Mouse (Mus musculus): Measurements from ENCODE around the gene Lcn2. TPM values are rescaled to one million over a fixed set of nuclear protein-coding genes. Genes with fewer than 3 reads are reported as not detected.

Gene Lcn2
- polyA plus RNA-seq, 1 experiment: 0.77 TPM

DNA sequence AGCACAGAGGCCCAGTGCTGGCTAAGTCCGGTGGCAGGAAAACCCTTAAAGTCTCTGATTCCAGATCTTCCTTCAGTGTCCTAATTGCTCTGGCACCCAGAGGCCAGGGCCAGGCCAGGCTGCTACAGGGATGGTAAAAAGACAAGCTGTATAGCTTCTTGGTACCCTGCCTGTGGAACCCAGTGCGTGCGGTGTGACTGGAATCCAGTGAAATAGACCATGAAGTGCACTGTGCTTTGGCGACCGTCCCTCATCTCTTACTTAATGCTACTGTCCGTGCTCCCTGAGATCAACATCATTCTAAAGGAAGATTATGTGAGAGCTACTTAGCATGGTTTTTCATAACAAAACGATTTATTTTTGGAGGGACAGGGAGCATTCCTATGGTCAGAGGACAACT, 23.4 kb upstream of the Lcn2 start:
- TF ChIP-seq POLR2A (IDR thresholded peaks at IDR 0.05; ENCODE audit: borderline replicate concordance, extremely low read depth, insufficient read depth, insufficient read length, poor library complexity, severe bottlenecking): no peak
- no peak for TF ChIP-seq CTCF (IDR thresholded peaks at IDR 0.05; ENCODE audit: borderline replicate concordance, extremely low read depth, insufficient read depth, insufficient read length)
- no peak for DNase-seq (ENCODE audit: low read depth)

DNA sequence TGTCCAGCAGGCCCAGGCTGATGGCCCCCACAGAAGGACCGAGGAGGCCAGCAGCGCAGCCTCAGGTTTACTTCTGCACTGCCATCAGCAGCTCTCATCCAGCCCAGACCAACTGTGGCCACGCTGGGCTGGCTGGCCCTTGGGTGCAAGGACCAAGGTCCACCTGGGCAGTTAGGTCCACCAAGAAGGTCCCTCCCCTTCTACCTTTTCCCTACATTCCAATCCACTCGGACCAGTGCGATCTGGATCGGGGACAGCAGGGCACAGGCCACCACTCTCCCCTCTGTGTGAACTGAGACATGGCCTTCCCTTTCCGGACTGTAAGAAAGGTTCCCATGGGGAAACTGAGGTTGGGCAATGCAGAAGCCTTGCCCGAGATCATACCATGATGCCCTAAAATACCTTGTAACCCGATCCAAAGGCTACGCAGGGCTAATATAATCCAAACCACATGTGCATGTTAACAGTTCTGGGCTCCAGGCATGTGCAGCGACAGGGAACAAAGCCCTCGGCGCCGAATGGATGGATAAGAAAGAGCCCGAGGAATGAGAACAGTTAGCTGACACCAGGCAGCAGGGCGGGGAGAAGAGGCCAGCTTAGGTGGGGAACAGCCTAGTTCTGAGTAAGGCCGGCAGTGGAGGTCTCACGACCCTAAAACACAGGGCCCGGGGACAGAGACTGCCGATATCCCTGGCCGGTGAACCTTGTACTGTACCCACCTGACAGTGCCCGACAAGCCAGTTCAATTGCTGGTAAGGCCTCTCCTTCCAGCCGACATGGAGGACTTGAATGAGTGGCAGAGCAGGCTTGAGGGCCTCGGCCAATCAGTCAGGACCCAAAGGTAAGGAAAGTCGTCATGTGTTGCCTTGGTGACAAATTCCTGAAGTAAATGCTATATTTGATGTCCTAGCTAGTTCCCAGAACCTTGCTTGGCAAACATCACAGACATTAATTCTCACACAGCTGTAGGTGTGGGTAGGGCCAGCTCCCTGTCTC, 20.7 kb upstream of the Lcn2 start:
- no peak for DNase-seq (ENCODE audit: low read depth)
- TF ChIP-seq POLR2A (IDR thresholded peaks at IDR 0.05; ENCODE audit: borderline replicate concordance, extremely low read depth, insufficient read depth, insufficient read length, poor library complexity, severe bottlenecking) (no peak), CTCF (IDR thresholded peaks at IDR 0.05; ENCODE audit: borderline replicate concordance, extremely low read depth, insufficient read depth, insufficient read length) (no peak)

DNA sequence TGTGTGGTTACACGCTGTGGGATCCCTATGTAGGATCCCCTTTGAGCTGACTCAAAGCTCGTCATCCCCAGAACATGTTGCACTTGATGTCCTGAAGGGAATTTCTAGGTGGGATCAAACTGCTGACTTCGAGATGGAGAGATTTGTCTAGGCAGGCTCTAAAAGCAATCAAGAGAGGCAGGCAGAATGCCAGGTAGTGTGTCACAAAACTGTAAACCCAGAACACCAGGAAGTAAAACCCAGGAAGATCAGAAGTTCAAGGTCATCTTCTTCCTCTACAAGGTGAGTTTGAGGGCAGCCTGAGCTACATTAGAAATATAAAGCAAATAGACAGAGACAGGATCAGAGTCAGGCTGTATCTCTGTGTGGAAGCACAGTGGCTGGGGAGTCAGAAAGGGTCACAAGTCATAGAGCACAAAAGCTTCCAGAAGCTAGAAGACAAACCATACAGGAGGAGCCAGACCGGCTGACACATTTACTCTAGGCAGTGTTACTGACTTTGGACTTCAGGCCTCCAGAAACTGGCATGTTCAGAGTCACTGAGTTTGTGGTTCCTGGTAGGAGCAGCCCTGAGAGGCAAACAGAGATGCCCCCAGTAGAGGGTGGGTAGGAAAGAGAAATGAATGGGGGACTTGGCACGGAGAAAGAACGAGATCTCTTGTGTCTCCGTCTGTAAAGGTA, 19.2 kb upstream of the Lcn2 start:
- TF ChIP-seq POLR2A (IDR thresholded peaks at IDR 0.05; ENCODE audit: borderline replicate concordance, extremely low read depth, insufficient read depth, insufficient read length, poor library complexity, severe bottlenecking) (no peak), CTCF (IDR thresholded peaks at IDR 0.05; ENCODE audit: borderline replicate concordance, extremely low read depth, insufficient read depth, insufficient read length) (no peak)
- DNase-seq (ENCODE audit: low read depth): no peak

DNA sequence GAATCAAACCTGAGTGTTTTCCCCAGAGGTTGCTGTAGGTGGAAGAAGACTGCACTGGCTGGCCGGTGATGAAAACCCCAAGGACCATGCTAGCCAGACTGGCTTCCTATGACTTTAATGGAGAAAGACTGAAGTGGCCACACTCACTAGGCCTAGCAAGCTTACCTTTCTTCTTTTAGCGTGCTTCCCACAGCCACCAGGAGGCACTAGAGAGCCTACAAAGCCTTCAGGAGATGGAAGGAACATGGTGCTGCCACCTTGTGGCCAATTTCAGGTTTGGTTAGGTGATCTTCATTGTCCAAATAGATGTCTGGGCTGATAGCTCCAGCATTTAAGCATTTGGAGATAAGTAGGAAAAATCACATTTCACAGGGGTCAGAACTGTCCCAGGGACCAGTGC, 16.6 kb upstream of the Lcn2 start:
- TF ChIP-seq CTCF (IDR thresholded peaks at IDR 0.05; ENCODE audit: borderline replicate concordance, extremely low read depth, insufficient read depth, insufficient read length) (peak; percentile 99), POLR2A (IDR thresholded peaks at IDR 0.05; ENCODE audit: borderline replicate concordance, extremely low read depth, insufficient read depth, insufficient read length, poor library complexity, severe bottlenecking) (no peak)

DNA sequence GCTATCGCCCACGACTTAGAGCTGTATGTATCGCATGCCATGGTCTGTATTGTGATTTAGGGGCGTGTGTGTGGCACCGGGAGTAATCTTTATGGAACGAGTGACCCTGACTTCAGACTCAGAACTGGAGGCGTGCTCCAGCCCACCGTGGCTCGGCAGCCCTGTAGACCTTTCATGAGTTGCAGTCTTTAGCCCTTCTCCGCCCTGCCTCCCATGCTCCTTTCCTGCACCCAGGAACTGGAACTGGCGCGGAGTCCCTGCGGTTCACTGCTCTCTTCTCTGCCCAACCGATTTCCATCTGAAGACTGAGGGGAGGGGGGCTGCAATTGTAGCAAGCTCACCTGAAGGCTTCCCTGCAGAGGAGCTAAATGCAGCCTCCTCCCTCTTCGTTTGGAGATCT, 8.6 kb upstream of the Lcn2 start:
- TF ChIP-seq CTCF (IDR thresholded peaks at IDR 0.05; ENCODE audit: borderline replicate concordance, extremely low read depth, insufficient read depth, insufficient read length) (no peak), POLR2A (IDR thresholded peaks at IDR 0.05; ENCODE audit: borderline replicate concordance, extremely low read depth, insufficient read depth, insufficient read length, poor library complexity, severe bottlenecking) (no peak)
- no peak for DNase-seq (ENCODE audit: low read depth)

More for the DNA sequence above, 16.6 kb upstream of the Lcn2 start:
- DNase-seq (ENCODE audit: low read depth): peak; percentile 98

GRCm38 (mm10) chr2:32395946-32396621, 8.0 kb upstream of the Lcn2 start:
- TF ChIP-seq CTCF (IDR thresholded peaks at IDR 0.05; ENCODE audit: borderline replicate concordance, extremely low read depth, insufficient read depth, insufficient read length): no peak
- peak; percentile 48; the same call in 1 of the 2 replicates for TF ChIP-seq POLR2A (IDR thresholded peaks at IDR 0.05; ENCODE audit: borderline replicate concordance, extremely low read depth, insufficient read depth, insufficient read length, poor library complexity, severe bottlenecking)
- DNase-seq (ENCODE audit: low read depth): peak; percentile 98

DNA sequence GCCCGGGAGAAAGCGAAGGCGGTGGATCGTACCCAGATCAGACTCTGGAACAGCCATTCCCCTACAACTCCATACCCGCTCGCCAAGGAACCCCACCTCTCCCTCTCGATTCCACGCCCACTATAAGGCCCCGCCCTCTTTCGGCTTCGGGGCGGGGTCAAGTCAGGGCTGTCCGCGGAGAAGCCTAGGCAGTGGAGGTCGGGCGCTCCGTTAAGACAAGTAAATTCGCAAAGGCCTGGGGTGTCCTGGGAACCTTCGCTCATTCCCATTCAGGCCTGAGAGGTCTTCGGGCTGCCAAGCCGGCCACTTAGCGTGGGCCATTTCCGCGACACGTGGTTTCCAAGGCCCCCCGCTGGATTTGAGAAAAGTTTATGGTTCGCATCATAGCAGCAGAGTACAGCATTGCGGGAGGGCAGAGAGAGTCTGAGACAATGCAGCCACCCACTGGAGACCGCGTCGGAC, 7.5 kb upstream of the Lcn2 start, which contains the start of gene Ptges2:
TSS of gene Ptges2 (plus strand) at position 413 of the 462 bp plus-strand sequence.
- DNase-seq (ENCODE audit: low read depth): peak; percentile 97
- TF ChIP-seq CTCF (IDR thresholded peaks at IDR 0.05; ENCODE audit: borderline replicate concordance, extremely low read depth, insufficient read depth, insufficient read length) (no peak), POLR2A (IDR thresholded peaks at IDR 0.05; ENCODE audit: borderline replicate concordance, extremely low read depth, insufficient read depth, insufficient read length, poor library complexity, severe bottlenecking) (0 out of 2 replicates have a peak, but pooled peaks have one; percentile 12)

DNA sequence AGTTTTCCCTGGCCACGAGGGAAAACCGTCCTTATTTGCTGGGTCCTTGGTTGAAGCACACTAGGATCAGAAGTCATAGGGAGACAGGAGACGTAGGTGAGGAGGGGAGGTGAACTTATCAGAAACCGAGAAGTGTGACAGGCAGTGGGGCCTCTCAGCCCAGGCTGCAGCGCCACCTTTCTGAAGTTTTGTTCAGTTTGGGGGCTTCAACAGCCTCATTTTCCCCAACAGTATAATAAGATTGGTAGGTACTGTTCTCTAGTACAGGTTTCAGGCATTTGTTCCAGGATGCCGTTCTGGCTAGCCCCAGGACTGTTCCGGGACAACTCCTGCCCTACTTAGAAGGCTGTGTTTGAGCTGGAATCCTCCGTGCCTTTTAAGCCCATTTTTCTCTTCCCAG, 6.9 kb upstream of the Lcn2 start:
- peak; percentile 58 for DNase-seq (ENCODE audit: low read depth)
- TF ChIP-seq CTCF (IDR thresholded peaks at IDR 0.05; ENCODE audit: borderline replicate concordance, extremely low read depth, insufficient read depth, insufficient read length): peak; percentile 35
- no peak for TF ChIP-seq POLR2A (IDR thresholded peaks at IDR 0.05; ENCODE audit: borderline replicate concordance, extremely low read depth, insufficient read depth, insufficient read length, poor library complexity, severe bottlenecking)

DNA sequence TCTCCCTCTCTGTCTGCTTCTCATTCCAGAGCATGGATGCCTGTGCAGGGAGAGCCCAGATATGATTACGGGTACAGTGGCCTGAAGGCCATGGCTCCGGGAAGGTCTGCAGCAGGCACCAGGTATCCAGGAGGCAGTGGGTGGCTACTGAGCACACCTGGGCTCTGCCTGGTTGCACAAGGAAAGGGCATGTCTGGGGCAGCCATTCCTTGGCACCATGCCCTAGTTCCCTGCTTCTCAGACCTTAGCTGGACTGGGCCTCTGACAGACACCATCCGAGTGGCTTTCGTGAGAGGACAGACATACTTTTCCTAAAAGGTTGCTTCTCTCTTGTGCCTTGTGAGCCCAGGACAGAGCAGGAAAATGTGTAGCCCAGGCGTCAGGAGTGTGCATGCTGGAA, 4.0 kb upstream of the Lcn2 start:
- DNase-seq (ENCODE audit: low read depth): no peak
- TF ChIP-seq CTCF (IDR thresholded peaks at IDR 0.05; ENCODE audit: borderline replicate concordance, extremely low read depth, insufficient read depth, insufficient read length): no peak
- no peak for TF ChIP-seq POLR2A (IDR thresholded peaks at IDR 0.05; ENCODE audit: borderline replicate concordance, extremely low read depth, insufficient read depth, insufficient read length, poor library complexity, severe bottlenecking)

DNA sequence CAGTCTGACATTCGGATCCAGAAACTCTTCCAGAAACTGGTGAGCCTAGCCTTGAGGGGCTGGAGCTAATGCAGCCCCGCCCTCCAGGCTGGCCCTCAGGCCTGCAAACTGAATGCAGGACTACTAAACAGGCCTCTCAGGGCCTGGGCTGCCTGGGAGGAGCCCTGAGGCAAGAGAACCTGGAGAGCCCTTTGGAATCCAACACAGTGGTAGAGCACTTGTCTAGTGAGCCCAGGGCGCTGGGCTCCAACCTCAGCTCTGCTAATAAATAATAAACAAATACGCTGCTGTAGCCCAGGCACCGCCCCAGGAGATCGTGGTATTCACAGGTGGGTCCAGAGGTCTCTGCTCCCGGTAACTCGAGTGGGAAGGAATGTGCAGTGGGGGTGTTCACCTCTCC, 2.8 kb upstream of the Lcn2 start:
- TF ChIP-seq CTCF (IDR thresholded peaks at IDR 0.05; ENCODE audit: borderline replicate concordance, extremely low read depth, insufficient read depth, insufficient read length): no peak
- no peak for TF ChIP-seq POLR2A (IDR thresholded peaks at IDR 0.05; ENCODE audit: borderline replicate concordance, extremely low read depth, insufficient read depth, insufficient read length, poor library complexity, severe bottlenecking)

DNA sequence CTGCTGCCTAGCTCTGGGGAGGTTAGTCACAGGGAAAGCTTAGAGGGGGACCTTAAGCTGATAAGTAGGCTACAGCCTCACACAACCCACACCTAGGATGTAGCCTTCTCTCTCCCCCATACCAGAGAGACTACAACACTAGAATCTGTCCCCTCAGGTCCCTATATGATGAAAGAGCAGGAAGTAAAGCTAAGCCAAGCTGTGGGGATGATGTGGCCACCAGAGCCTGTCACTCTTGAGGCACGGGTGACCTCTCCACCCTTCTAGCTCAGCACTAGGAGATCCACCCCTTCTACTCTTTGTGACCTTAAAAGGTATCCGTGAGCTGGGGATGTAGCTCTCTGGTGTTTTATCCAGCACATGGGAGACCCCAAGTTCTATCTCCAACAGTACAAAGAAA, 1.1 kb upstream of the Lcn2 start:
- no peak for TF ChIP-seq POLR2A (IDR thresholded peaks at IDR 0.05; ENCODE audit: borderline replicate concordance, extremely low read depth, insufficient read depth, insufficient read length, poor library complexity, severe bottlenecking)
- TF ChIP-seq CTCF (IDR thresholded peaks at IDR 0.05; ENCODE audit: borderline replicate concordance, extremely low read depth, insufficient read depth, insufficient read length): no peak
- no peak for DNase-seq (ENCODE audit: low read depth)

More for the DNA sequence above, 2.8 kb upstream of the Lcn2 start:
- DNase-seq (ENCODE audit: low read depth): no peak

Measured in brain, embryonic 14.5 days (tissue).